Mouse (Mus musculus) c-Kit-positive CD71-positive TER-119-negative erythroid progenitor cells, embryonic 14.5 days (primary cell): ENCODE measurements around the gene Orai1.
A peak's percentile ranks its signal among the peaks of the same experiment; 100 is the strongest.

ENCODE experiments used
- DNase-seq: peaks from one replicate; pipeline ENCODE4 v3.0.0-alpha.2; 2013; ENCODE audit warnings: low read depth

The Orai1 gene

GRCm38 (mm10) chr5:122997205-122998204, 17.4 kb upstream of the Orai1 start:
- DNase-seq: no peak

- no peak for DNase-seq
Measured at GRCm38 (mm10) chr5:123000901-123001300, 14.0 kb upstream of the Orai1 start.

GRCm38 (mm10) chr5:123005716-123006592, 8.9 kb upstream of the Orai1 start:
- DNase-seq: no peak

GRCm38 (mm10) chr5:123008877-123009493, 5.9 kb upstream of the Orai1 start:
- no peak for DNase-seq

- no peak for DNase-seq
Measured at GRCm38 (mm10) chr5:123009873-123010272, 5.0 kb upstream of the Orai1 start.

GRCm38 (mm10) chr5:123010806-123011205, 4.1 kb upstream of the Orai1 start:
- no peak for DNase-seq

GRCm38 (mm10) chr5:123011705-123012104, 3.2 kb upstream of the Orai1 start:
- DNase-seq: no peak

DNA sequence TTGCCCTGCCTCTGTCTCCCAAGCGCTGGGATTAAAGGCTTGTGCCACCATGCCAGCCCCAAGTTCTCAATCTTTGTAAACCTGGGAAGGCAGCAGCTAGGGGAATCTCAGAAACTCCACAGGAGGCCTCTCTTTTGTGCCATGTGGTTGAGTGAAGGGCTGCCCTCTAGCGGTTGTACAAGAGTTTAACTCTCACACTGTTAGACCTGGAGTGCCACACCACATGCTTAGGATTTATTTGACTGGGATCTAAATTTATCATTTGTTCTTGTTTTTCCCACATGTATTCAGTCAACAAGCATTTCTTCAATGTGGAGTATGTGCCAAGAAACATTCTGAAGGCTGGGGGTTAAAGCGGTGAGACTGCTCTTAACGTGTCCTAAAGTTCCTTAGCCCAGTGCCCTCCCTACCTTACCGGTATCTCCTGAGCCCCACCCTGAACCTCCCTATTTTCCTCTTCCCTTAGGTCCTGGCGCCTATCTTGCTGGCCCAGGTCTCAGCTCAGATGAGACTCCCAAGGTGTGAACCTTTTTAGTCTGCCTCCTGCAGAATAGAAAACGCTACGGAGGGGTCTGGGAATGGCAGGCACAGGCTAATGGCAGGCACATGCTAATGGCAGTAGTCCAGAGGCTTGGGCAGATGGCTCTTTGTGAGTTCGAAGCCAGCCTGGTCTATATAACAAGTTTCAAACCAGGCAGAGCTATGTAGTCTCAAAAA, 1.1 kb upstream of the Orai1 start:
- DNase-seq: peak; percentile 70

- no peak for DNase-seq
Measured at GRCm38 (mm10) chr5:123015915-123016314, 1.0 kb downstream of the Orai1 start.

- no peak for DNase-seq
Measured at GRCm38 (mm10) chr5:123017504-123017903, 2.6 kb downstream of the Orai1 start.

DNA sequence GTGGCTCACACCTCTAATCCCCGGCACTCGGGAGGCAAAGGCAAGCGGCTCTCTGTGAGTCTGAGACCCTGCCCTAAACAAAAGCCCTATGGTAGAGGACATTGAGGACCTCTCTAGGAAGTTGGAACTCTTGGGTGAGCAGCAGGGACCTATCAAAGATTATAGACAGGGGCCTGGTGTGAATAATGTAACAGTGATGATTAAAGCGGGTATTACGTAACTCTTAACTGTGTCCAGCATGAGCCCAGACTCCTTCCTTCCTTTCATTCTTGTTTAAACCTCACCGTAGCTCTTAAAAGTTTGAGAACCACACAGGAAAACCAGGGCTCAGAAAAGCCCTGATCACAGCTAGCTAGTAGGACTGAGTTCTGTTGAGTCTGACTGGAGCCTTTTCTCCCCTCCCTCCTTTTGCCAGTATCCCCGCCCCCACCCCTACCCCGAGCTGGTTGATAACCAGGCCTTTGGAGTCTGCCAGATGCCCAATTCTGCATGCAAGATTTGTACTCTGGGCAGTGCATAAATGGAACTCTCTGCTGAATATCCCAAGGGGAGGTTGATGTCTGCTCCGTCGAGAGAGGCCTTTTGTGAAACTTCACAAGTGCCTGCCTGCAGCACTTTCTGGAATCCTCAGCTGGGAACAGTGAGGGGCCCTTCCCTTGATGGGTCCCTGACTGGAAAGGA, 4.6 kb downstream of the Orai1 start:
- DNase-seq: no peak

DNA sequence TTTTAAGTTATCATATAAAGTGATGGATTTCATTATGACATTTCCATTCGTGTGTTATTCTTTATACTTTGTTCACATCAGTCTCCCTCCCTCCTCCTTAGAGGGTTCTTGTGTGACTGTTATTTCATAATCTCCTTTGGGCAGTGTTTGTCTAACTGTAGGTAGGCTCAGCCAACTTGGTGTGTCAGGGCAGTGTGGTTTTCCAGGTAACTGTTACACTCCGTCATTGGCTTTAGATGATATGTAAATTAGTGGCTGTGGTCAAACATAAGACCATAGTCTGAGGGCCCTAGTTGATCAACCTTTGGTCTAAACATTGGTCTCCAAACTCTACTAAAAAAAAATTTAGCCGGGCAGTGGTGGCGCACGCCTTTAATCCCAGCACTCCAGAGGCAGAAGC, 5.6 kb downstream of the Orai1 start:
- DNase-seq: no peak

- no peak for DNase-seq
Measured at GRCm38 (mm10) chr5:123021438-123021837, 6.6 kb downstream of the Orai1 start.

DNA sequence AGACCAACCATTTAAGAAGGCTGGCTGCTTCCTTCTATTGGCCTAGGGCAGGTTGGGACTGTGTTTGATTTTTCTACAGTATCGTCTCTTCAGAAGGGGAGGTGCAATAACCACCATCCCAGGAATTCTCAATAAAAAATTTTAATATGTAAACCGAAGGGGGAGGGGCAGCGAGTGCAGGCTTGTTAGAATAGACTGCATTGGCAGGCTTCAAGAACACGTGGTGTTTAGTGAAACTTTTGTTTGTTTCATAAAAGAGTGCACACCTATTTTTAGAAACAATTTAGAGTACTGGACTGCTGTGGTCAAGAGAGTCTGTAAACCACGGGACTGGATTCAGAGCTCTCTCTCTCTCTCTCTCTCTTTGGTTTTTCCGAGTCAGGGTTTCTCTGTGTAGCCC, 8.2 kb downstream of the Orai1 start:
- no peak for DNase-seq

- DNase-seq: no peak
Measured at GRCm38 (mm10) chr5:123024312-123024711, 9.4 kb downstream of the Orai1 start.

DNA sequence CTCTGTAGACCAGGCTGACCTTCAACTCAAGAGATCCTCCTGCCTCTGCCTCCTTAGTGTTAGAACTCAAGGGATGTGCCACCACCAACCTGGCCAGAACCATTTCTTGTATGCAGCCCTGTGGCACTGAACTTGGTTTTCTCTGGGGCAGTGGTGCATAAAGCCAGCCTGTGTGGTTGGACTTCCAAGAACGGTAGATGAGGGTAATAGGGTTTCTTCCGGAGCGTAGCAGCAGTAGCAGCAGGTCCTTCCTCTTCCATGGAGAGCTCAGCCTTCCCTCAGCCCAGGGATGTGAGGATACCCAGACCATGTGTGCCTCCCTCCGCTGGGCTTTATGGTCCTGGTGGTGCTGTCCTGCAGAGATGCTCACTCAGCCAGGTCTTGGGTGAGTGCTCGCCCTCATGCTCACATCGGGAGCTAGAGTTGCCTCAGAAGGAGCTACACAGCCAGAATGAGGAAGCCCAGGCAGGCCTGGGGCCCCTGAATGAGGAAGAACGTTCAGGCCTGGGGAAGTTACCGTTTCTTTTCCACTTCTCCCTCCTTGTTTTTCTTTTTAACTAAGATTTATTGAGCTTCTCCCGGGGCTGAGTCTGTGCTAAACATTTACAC, 10.2 kb downstream of the Orai1 start:
- DNase-seq: no peak

- DNase-seq: no peak
Measured at GRCm38 (mm10) chr5:123026414-123026813, 11.5 kb downstream of the Orai1 start.

DNA sequence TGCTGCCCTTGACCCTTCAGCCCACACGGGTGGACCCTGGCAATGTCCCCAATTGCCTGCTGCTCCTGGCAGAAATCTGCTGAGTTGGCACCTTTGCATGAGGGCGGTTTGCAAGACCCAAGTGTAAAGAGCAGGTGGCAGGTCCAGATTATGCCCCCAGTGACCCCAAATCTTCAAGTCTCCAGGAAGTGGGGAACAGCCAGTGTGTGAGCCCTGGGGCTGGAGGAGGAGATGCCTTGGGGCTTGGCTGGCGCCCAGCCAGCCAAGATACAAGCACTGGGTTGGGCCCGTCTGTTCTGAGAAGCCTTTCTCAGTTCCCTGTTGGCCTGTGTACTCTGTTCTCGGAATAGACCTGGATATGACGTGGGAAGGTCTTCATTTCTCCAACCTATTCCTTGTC, 12.6 kb downstream of the Orai1 start:
- DNase-seq: no peak

GRCm38 (mm10) chr5:123029729-123030128, 14.9 kb downstream of the Orai1 start:
- DNase-seq: no peak

GRCm38 (mm10) chr5:123031312-123031711, 16.4 kb downstream of the Orai1 start:
- DNase-seq: no peak
